Mouse (Mus musculus): ENCODE data around the gene Rftn1.

The Rftn1 gene

GRCm38 (mm10) chr17:50025651-50026050 lies 164.8 kb downstream of the Rftn1 start:
- DNase-seq (ENCODE audit: low spot score in 2 of 2) = no peak

DNA sequence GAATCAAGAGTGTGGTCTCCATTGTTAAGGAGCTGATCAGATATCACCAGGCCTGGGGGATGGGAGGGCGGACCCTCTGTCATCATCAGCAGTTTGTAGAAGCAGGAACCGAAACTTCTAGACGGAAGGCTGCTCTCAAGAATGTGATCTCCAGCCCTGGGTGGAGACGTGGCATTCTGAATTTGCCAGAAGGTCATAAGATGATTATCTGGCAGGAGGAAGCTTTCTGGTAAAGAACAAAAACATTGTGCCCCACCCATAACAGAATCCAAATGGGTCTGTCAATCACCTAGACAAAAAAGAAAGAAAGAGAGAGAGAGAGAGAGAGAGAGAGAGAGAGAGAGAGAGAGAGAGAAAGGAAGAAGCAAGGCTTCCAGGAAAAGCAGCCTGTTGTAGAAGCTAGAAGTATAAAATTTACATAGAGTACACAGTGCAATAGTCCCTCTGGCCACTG lies 165.3 kb downstream of the Rftn1 start:
- DNase-seq (ENCODE audit: low spot score in 2 of 2) = no peak

GRCm38 (mm10) chr17:50021400-50021799 lies 169.1 kb downstream of the Rftn1 start:
- no peak for DNase-seq (ENCODE audit: low spot score in 2 of 2)

DNA sequence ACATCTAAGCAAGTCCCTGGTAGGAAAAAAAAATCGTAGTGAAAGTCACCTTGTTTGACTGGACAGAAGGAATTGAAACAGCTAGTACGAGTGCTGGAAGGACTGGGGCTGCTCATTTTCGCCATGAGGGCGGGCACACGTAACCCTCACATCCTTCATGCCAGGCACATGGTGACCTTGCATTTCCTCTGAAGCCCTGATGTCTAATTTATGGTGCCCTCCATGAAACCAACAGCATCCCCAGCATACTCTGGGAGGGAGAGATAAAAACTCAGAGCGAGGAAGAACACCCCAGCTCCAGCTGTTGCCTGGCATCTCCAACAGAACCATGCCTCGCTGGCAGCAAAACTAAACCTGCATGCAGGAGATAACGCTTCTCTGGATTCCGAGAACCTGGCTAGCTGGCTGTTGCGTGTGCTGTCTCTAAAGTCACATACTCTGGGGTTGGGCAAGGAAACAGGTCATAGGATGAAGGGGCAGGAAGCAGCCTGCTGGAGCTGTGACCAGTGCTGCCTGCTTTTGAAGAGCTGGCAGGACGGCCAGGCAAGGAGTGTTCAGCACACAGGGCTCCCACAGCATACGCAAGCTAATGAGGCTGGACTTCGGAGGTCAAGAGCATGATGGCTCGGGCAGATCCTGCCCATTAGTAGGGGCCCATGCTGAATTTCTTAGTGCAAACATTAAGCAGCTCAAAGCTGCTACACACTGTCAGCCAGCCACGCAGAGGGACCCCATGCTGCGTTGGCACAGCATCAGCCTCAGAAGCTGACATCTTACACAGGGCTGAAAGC lies 170.1 kb downstream of the Rftn1 start:
- DNase-seq (ENCODE audit: low spot score in 2 of 2) = no peak

- no peak for DNase-seq (ENCODE audit: low spot score in 2 of 2)
These were observed 170.7 kb downstream of the Rftn1 start for GRCm38 (mm10) chr17:50019819-50020210.

- DNase-seq (ENCODE audit: low spot score in 2 of 2) = no peak
These were observed 171.4 kb downstream of the Rftn1 start for GRCm38 (mm10) chr17:50019090-50019489.

GRCm38 (mm10) chr17:50014708-50015107 lies 175.8 kb downstream of the Rftn1 start:
- DNase-seq (ENCODE audit: low spot score in 2 of 2) = no peak

GRCm38 (mm10) chr17:50013848-50014247 lies 176.6 kb downstream of the Rftn1 start:
- DNase-seq (ENCODE audit: low spot score in 2 of 2) = no peak

GRCm38 (mm10) chr17:50010096-50010495 lies 180.4 kb downstream of the Rftn1 start:
- no peak for DNase-seq (ENCODE audit: low spot score in 2 of 2)

DNA sequence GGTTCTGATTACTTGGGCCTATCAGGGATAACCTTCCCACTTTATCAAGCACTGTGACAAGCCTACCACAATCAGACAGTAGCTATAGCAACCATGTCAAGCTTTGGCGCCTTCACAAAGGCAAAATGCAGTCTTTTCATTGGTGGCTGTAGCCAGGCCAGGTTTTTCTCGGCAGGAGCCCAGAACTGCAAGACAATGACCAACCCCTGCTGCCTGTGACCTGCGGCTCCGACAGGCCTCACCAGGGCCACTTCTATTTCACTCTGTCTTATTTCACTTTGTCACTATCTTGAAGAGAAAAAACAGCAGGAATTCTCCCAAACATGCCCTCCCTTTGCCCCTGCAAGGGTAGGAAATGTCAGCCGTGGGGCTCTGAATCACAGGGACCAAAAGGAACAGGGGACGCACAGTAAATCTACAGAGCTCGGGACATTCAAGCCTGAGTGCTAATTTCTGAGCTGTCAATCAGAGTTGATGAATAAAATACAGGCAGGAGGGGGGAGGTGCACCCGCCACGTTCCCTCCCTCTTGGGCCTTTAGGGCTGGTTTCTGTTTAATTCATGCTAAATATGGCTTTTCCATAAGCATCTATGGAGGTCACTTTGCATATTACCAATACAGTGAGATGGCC lies 183.6 kb downstream of the Rftn1 start:
- DNase-seq (ENCODE audit: low spot score in 2 of 2) = no peak

DNA sequence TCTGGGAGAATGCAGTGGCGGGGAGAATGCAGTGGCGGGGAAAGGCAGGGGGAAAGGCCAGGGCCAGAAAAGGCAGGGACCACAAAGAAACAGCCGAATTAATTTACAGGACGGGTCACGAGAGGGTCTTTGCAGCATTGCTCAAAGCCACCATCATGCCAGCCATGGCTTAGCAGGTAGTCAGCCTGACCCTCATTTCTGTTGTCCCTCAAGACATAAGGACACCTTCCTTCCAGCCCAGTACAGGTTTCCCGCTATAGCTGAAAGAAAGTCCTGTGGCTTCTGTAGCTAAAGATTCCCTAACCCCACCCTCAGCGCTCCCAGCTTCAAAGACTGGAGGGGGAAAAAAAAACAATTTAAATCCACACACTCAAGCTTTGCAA lies 184.1 kb downstream of the Rftn1 start:
- DNase-seq (ENCODE audit: low spot score in 2 of 2) = no peak

- no peak for DNase-seq (ENCODE audit: low spot score in 2 of 2)
These were observed 187.3 kb downstream of the Rftn1 start for GRCm38 (mm10) chr17:50003156-50003555.

DNA sequence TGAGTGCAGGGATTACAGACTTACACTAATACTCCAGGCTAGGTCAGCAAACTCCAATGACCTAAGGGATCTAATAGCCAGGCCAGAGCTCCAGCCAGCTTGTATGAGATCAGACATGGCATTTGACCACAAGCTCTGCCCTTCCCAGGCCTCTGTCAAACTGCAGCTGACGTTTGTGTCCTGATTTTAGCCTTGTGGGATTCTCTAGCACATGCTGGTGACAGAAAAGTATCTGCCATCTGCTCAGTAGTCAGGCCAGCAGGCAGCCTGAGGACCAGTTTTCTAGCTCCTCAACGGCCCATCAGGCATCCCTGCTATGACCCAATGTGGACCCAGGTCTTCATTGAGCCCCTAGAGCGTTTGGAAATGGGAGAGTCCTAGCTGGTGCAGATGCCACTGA lies 188.3 kb downstream of the Rftn1 start:
- no peak for DNase-seq (ENCODE audit: low spot score in 2 of 2)

- no peak for DNase-seq (ENCODE audit: low spot score in 2 of 2)
These were observed 188.7 kb downstream of the Rftn1 start for GRCm38 (mm10) chr17:50001754-50002153.

GRCm38 (mm10) chr17:50000580-50000979 lies 189.9 kb downstream of the Rftn1 start:
- no peak for DNase-seq (ENCODE audit: low spot score in 2 of 2)

- DNase-seq (ENCODE audit: low spot score in 2 of 2) = no peak
These were observed 193.8 kb downstream of the Rftn1 start for GRCm38 (mm10) chr17:49996626-49997152.

DNA sequence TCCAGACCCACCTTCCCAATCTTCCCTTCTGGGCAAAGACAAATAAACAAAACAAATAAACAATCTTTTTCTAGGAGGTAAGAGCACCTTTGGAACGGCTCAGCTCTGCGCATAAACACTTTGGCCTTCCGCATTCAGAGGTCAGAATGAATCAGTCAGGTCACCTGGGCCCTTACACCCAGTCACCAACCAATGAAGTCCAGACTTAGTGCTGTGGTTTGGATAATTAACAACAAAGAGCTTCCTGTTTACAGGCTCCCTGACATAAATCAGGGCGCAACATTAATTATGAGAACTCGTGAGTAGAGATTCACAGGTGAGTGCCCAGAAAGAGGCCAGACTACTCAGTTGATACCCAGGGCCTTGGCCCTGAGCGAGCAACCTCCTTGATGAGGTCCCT lies 194.4 kb downstream of the Rftn1 start:
- no peak for DNase-seq (ENCODE audit: low spot score in 2 of 2)

- no peak for DNase-seq (ENCODE audit: low spot score in 2 of 2)
These were observed 195.2 kb downstream of the Rftn1 start for GRCm38 (mm10) chr17:49995226-49995625.

GRCm38 (mm10) chr17:49993631-49994030 lies 196.8 kb downstream of the Rftn1 start:
- DNase-seq (ENCODE audit: low spot score in 2 of 2) = no peak

DNA sequence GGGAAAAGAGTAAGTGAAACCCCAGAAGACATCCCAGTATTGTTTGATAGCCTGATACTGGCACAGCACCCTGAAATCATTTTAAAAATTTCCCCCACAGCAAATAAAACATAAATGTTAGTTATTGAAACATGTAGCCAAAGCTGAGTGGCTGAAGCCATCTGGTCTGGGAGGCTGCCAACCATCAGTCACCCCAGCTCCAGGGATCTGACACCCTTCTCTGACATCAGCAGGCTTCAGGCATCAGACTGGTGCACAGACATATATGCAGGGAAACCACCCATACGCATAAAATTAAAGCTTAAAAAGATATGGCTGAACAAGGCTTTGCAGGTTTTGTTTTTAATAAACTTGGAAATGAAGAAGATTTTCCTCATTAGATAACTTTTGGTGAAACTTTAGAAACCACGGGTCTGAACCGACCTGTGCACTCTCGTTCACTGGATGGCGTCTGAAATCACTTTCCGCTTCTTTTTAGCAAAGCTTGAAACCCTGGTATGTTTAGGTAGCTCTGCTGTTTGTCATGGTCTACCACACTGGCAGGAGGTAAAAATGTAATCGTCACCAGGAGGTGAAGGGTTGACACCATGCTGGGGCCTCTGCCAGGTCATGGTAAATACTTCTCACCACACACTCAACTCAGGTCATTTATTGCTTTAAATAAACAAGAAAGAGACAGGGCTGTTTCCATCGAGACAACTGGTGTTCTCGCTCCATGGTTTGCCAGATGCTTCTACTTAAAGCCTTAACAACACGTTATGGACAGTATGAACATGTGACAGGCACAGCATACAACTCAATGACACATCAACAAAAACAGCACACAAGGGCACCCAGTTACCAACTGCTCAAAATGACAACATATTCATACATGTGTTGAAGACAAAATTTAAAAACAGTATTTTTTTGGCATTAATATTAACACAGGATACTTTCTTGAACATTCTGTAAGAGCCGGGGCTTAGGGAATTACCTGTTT lies 197.6 kb downstream of the Rftn1 start:
- no peak for DNase-seq (ENCODE audit: low spot score in 2 of 2)

- DNase-seq (ENCODE audit: low spot score in 2 of 2) = no peak
These were observed 200.9 kb downstream of the Rftn1 start for GRCm38 (mm10) chr17:49989583-49989982.

- DNase-seq (ENCODE audit: low spot score in 2 of 2) = no peak
These were observed 203.4 kb downstream of the Rftn1 start for GRCm38 (mm10) chr17:49987095-49987494.

Measured in frontal cortex, postnatal 25 days (tissue).